7 mouse cellular contexts compared by ENCODE assay signal in the genomic region with DNA sequence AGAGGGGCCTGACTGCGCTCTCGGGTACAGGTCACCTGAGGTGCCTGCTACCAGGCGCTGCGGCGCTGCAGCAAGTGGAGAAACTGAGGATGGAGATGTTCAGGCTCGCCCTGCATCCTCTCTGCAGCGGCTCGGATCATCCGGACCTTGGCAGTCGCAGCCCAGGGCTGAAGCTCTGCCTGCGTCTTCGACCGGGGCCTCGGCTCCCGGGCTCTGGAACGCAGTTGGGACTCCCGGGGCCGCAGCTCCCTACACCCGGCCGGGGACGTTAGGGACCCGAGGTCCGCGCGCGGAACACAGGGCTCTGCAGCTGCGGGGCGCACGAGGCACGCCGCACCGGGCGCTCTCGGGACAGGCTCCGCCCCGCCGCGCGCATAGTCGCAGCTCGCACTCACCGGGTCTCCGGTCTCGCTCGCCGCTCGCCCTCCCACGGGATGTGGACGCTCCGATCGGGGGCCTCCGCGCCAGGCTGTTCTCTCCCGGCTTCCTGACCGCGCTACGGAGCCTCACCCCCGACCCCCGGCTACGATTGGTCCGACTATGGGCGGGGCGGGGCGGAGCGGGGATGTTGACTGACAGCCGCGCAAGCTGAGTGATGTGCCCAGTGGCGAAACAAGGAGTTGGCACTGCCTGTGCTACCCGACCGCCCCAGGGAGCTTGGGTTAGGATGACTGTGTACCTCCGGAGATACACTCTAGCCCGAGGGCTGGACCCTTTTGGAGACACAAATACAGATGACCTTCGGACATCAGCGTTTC. TPM values are rescaled to one million over a fixed set of nuclear protein-coding genes. Genes with fewer than 3 reads are reported as not detected.
DNase-seq lines count a peak whose midpoint lies in the region; ATAC-seq lines count a peak whose summit lies in the region.

Gene Nxpe3 (minus strand): TSS at position 393 of the 758 bp plus-strand sequence.

- peak within 1 kb of the TSS; percentile 90 for H3K27ac ChIP-seq in embryonic facial prominence, embryonic 10.5 days (replicated peaks)
- no peak within 1 kb of the TSS for H3K27ac ChIP-seq in limb, embryonic 11.5 days (replicated peaks; ENCODE audit: low read depth, low read length)
- H3K27ac ChIP-seq in midbrain, embryonic 14.5 days (replicated peaks; ENCODE audit: low read depth, low read length): peak within 1 kb of the TSS; percentile 86

- DNase-seq in adrenal gland, postnatal 14 days: peak; percentile 89
- DNase-seq in embryonic facial prominence, embryonic 10.5 days (ENCODE audit: low spot score): peak; percentile 95
- DNase-seq in heart, adult 11 months: peak; percentile 99
- DNase-seq in kidney, adult 18-20 months: peak; percentile 93
- peak; percentile 92 for DNase-seq in limb, embryonic 11.5 days (ENCODE audit: low spot score)
- peak; percentile 92 for DNase-seq in midbrain, embryonic 14.5 days
- peak; percentile 83 to 90 for DNase-seq in spleen, adult 18-20 months

- H3K9me3 ChIP-seq in embryonic facial prominence, embryonic 10.5 days: no peaks in the 10 kb centered on the region
- no peaks in the 10 kb centered on the region for H3K9me3 ChIP-seq in limb, embryonic 11.5 days (ENCODE audit: control insufficient read depth, low read length)
- H3K9me3 ChIP-seq in midbrain, embryonic 14.5 days (ENCODE audit: control insufficient read depth, low read length): no peaks in the 10 kb centered on the region

- peaks cover 26% of the 10 kb centered on the region for H3K4me1 ChIP-seq in embryonic facial prominence, embryonic 10.5 days
- no peaks in the 10 kb centered on the region for H3K4me1 ChIP-seq in limb, embryonic 11.5 days (ENCODE audit: control insufficient read depth, insufficient read depth, low read length)
- H3K4me1 ChIP-seq in midbrain, embryonic 14.5 days (ENCODE audit: control insufficient read depth, insufficient read depth, low read length): peaks cover 12% of the 10 kb centered on the region

- ATAC-seq in limb, embryonic 11.5 days (ENCODE audit: insufficient number of reproducible peaks, low FRiP score, low TSS enrichment, low read depth): peak; percentile 93
- ATAC-seq in midbrain, embryonic 14.5 days (ENCODE audit: low FRiP score, low TSS enrichment): peak; percentile 96

- under 1% methylated on average over 74 of the region's 74 CpGs for WGBS in embryonic facial prominence, embryonic 10.5 days
- WGBS in limb, embryonic 11.5 days: under 1% methylated on average over 69 of the region's 74 CpGs
- WGBS in midbrain, embryonic 14.5 days: under 1% methylated on average over 73 of the region's 74 CpGs

- H3K4me2 ChIP-seq in limb, embryonic 11.5 days (ENCODE audit: low read depth, severe bottlenecking): peak within 1 kb of the TSS; percentile 60
- peak within 1 kb of the TSS; percentile 82 for H3K4me2 ChIP-seq in midbrain, embryonic 14.5 days (ENCODE audit: low read length)

- peaks cover 14% of the 10 kb centered on the region for H3K36me3 ChIP-seq in embryonic facial prominence, embryonic 10.5 days (replicated peaks)
- no peaks in the 10 kb centered on the region for H3K36me3 ChIP-seq in limb, embryonic 11.5 days (ENCODE audit: control insufficient read depth, insufficient read depth, low read length)
- peaks cover 5% of the 10 kb centered on the region; the same call in 1 of the 2 replicates for H3K36me3 ChIP-seq in midbrain, embryonic 14.5 days (ENCODE audit: control insufficient read depth, insufficient read depth, low read length)

- H3K27me3 ChIP-seq in embryonic facial prominence, embryonic 10.5 days (replicated peaks; ENCODE audit: low read depth, poor library complexity, severe bottlenecking): peaks cover 12% of the 10 kb centered on the region; the same call in 1 of the 2 replicates
- H3K27me3 ChIP-seq in limb, embryonic 11.5 days (ENCODE audit: control insufficient read depth, insufficient read depth, low read length): no peaks in the 10 kb centered on the region
- H3K27me3 ChIP-seq in midbrain, embryonic 14.5 days (ENCODE audit: control insufficient read depth, insufficient read depth, low read length): no peaks in the 10 kb centered on the region

- H3K9ac ChIP-seq in limb, embryonic 11.5 days (ENCODE audit: low read length): peak within 1 kb of the TSS; percentile 69
- H3K9ac ChIP-seq in midbrain, embryonic 14.5 days (replicated peaks; ENCODE audit: low read length): peak within 1 kb of the TSS; percentile 89

- peak within 1 kb of the TSS; percentile 84 for H3K4me3 ChIP-seq in embryonic facial prominence, embryonic 10.5 days
- peak within 1 kb of the TSS; percentile 65 for H3K4me3 ChIP-seq in limb, embryonic 11.5 days (ENCODE audit: low read depth, low read length)
- peak within 1 kb of the TSS; percentile 80 for H3K4me3 ChIP-seq in midbrain, embryonic 14.5 days (replicated peaks; ENCODE audit: low read depth, low read length)

RNA-seq across cellular contexts. Expression of gene Nxpe3, which starts in this region (rescaled TPM):
- total RNA-seq in adrenal gland, postnatal 14 days (2021): 1.6 and 2.6 TPM in 2 replicates
- 0.96 and 1.1 TPM in 2 replicates for polyA plus RNA-seq in embryonic facial prominence, embryonic 10.5 days (2016; fragmentation: Nextera tagmentation; extraction: Ambion mirVana)
- polyA plus RNA-seq in limb, embryonic 11.5 days (2014; fragmentation: Nextera tagmentation; extraction: Ambion mirVana): 0.94 and 1.0 TPM in 2 replicates
- 1.6 and 1.7 TPM in 2 replicates for polyA plus RNA-seq in midbrain, embryonic 14.5 days (2014; fragmentation: Nextera tagmentation; extraction: Ambion mirVana)
